Mouse (Mus musculus): ENCODE results near the gene Tm2d3. TPM values are rescaled to one million over a fixed set of nuclear protein-coding genes. Genes with fewer than 3 reads are reported as not detected.

The Tm2d3 gene
- total and polyA plus RNA-seq, 3 experiments = 118 to 229 (median 150) TPM

DNA sequence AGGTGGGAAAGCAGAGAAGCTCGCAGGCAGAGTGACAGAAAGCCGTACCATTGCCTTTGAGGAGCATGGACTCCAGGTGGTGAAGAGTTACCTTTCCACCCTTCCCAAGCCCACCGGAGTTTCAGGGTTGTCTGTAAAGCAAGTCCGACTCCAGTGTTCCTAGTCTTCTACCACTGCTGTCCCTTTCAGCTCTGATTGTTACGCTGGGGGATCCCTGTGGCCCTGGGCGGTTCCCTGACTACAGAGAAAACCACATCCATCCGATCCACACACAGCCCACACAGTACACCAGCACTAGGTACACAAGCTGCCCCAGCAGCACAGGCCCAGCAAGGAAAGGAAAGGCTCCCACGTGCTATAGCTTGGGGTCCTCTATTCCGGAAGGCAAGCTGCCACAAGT, 4.3 kb upstream of the Tm2d3 start:
- TF ChIP-seq ZMIZ1 (IDR thresholded peaks at IDR 0.05; ENCODE audit: low read depth, low read length) (no peak), TCF12 (IDR thresholded peaks at IDR 0.05; ENCODE audit: low read depth, low read length) (no peak), EP300 (IDR thresholded peaks at IDR 0.05; ENCODE audit: low read length) (no peak), ZC3H11A (IDR thresholded peaks at IDR 0.05; ENCODE audit: low read depth, low read length) (no peak), MAX (IDR thresholded peaks at IDR 0.05; ENCODE audit: low read length) (no peak), CHD2 (IDR thresholded peaks at IDR 0.05; ENCODE audit: low read length) (no peak), ZKSCAN1 (IDR thresholded peaks at IDR 0.05; ENCODE audit: borderline replicate concordance, low read depth, low read length) (no peak), NELFE (IDR thresholded peaks at IDR 0.05; ENCODE audit: low read depth, low read length) (no peak), IRF4 (IDR thresholded peaks at IDR 0.05; ENCODE audit: low read depth, low read length) (no peak), SIN3A (IDR thresholded peaks at IDR 0.05; ENCODE audit: low read length) (no peak), USF1 (IDR thresholded peaks at IDR 0.05; ENCODE audit: low read depth, low read length) (no peak), NRF1 (IDR thresholded peaks at IDR 0.05; ENCODE audit: low read depth, low read length) (no peak), MXI1 (IDR thresholded peaks at IDR 0.05; ENCODE audit: low read depth, low read length) (no peak), CHD1 (IDR thresholded peaks at IDR 0.05; ENCODE audit: low read depth, low read length) (no peak), POLR2AphosphoS2 (IDR thresholded peaks at IDR 0.05; ENCODE audit: low read depth, low read length) (no peak), MAZ (IDR thresholded peaks at IDR 0.05; ENCODE audit: low read depth, low read length) (no peak), SMC3 (IDR thresholded peaks at IDR 0.05; ENCODE audit: low read depth, low read length) (no peak)
- Histone ChIP-seq H3K27ac (ENCODE audit: insufficient read depth, low read depth) (no peak overlapping the region), H3K36me3 (replicated peaks in 1 of 2; ENCODE audit: control insufficient read depth in 1 of 2, insufficient read depth in 1 of 2, low read length in 1 of 2) (peaks cover 0 to 10% of the 10 kb centered on the region in 2 experiments), H3K4me2 (ENCODE audit: insufficient read depth, low read depth, poor library complexity, severe bottlenecking) (no peak overlapping the region), H3K4me1 (ENCODE audit: control insufficient read depth in 1 of 2, insufficient read depth in 2 of 2) (no peaks in the 10 kb centered on the region), H3K4me3 (replicated peaks in 1 of 3; ENCODE audit: low read depth in 2 of 3, low read length in 2 of 3, poor library complexity in 1 of 3) (no peak overlapping the region), H3K9ac (ENCODE audit: insufficient read depth, low read depth) (no peak overlapping the region), H3K79me2 (replicated peaks; ENCODE audit: control insufficient read depth, extremely low read depth, insufficient read depth, poor library complexity, severe bottlenecking) (no peaks in the 10 kb centered on the region), H3K27me3 (replicated peaks) (no peaks in the 10 kb centered on the region), H3K9me3 (replicated peaks; ENCODE audit: low read length) (no peaks in the 10 kb centered on the region)
- in situ Hi-C loops (cut with MboI; ENCODE audit: low pct_ligation_motif_present, low pct_unique_long_range_greater_than_20kb, low sequenced_read_pairs) = no loop called here
- dilution Hi-C loops (cut with MboI; ENCODE audit: extremely low pct_ligation_motif_present, extremely low pct_unique_long_range_greater_than_20kb, low sequenced_read_pairs) = no loop called here
- DNase-seq (ENCODE audit: extremely low read depth) = no peak

DNA sequence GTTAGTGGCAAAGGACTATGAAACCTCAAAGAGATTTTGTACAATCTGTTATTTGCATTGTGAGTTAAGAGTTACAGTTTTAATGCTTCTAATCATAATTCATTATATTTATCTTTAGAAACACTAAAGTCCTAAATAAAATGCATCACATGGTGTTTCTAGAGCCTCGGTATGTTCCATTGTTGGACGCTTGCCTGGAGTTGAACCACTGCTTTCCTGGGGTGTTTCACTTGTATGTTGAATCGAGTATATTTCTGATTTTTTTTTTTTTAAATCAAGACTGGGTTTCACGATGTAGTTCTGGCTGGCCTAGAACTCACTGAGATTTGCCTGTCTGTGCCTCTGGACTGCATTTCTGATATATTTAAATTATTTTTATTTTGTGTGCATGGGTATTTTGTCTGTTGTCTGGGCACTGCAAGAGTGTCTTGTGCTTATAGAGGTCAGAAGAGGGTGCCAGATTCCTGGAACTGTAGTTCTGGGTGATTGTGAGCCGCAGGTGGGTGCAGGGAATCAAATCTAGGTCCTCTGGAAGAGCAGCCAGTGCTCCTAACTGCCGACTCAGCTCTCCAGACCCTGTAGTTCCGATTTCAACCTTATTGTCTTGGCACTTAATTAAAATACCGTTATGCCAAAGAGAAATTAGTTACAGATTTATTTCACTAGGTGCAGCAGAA, 1.1 kb downstream of the Tm2d3 start:
- in situ Hi-C loops (cut with MboI; ENCODE audit: low pct_ligation_motif_present, low pct_unique_long_range_greater_than_20kb, low sequenced_read_pairs) = no loop called here
- H3K36me3 ChIP-seq (replicated peaks in 1 of 2; ENCODE audit: control insufficient read depth in 1 of 2, insufficient read depth in 1 of 2, low read length in 1 of 2) = peaks cover 5 to 22% of the 10 kb centered on the region in 2 experiments
- peaks cover 3 to 17% of the 10 kb centered on the region in 2 experiments; a peak in 3 of 4 replicates for H3K4me1 ChIP-seq (ENCODE audit: control insufficient read depth in 1 of 2, insufficient read depth in 2 of 2)
- no peak overlapping the region for H3K4me3 ChIP-seq (replicated peaks in 1 of 3; ENCODE audit: low read depth in 2 of 3, low read length in 2 of 3, poor library complexity in 1 of 3)
- H3K27ac ChIP-seq (ENCODE audit: insufficient read depth, low read depth) = no peak overlapping the region
- peaks cover 11% of the 10 kb centered on the region for H3K79me2 ChIP-seq (replicated peaks; ENCODE audit: control insufficient read depth, extremely low read depth, insufficient read depth, poor library complexity, severe bottlenecking)
- no peaks in the 10 kb centered on the region for H3K9me3 ChIP-seq (replicated peaks; ENCODE audit: low read length)
- no peak overlapping the region for H3K9ac ChIP-seq (ENCODE audit: insufficient read depth, low read depth)
- DNase-seq (ENCODE audit: extremely low read depth) = no peak
- no peak overlapping the region for H3K4me2 ChIP-seq (ENCODE audit: insufficient read depth, low read depth, poor library complexity, severe bottlenecking)
- dilution Hi-C loops (cut with MboI; ENCODE audit: extremely low pct_ligation_motif_present, extremely low pct_unique_long_range_greater_than_20kb, low sequenced_read_pairs) = no loop called here
- no peaks in the 10 kb centered on the region for H3K27me3 ChIP-seq (replicated peaks)
- TF ChIP-seq BHLHE40 (IDR thresholded peaks at IDR 0.05; ENCODE audit: low read depth, low read length) (no peak), MAFK (IDR thresholded peaks at IDR 0.05; ENCODE audit: insufficient replicate concordance, low read length) (peak; percentile 42; the same call in 1 of the 2 replicates)

All from CH12.LX (cell line).